12 mouse cellular contexts compared by ENCODE assay signal in the genomic region with DNA sequence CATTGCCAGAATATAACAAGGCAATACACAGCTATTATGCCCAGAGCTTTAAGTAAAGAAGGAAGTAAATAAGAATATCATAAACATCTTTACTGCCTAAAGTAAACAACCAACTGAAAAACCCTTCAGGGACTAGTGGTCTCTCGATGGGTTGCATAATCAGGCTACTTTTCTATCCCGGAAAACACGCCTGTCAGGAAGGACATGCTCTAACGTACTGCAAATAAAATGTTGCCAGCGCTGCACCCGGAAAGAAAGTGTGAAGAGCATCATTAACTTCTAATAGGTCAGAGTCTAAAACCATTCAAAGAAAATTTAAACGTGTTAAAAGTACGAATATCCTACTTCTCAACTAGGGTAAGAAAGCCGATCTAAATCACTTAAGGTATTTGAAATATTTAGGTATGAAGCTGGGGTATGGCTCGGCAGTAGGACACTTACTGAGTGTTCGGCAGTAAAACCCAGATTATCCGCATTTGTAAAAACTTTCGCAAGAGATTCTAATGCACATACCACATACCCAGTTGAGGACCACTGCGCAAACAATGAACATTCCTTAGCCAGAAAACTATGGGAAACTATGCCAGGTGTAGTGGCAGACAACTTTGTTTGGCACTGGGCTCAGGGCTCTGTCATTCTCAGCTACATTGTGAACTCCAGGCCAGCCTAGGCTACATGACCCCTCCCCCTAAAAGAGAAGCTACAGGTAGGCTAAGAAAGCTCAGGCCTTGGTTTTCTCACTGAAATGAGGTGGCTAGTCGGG.
"Had no signal": no experiment of that assay in that cellular context is flagged by ENCODE, and none has a peak within 500 bp of the region (broad histone marks: within the 10 kb centered on the region; RNA-seq: fewer than 3 reads in every experiment).

No protein-coding gene starts in this region.

- H3K27ac ChIP-seq: hindbrain, postnatal 0 days; liver, embryonic 15.5 days; midbrain, embryonic 13.5 days; stomach, embryonic 15.5 days had no signal

- H3K4me3 ChIP-seq: limb, embryonic 13.5 days; liver, embryonic 15.5 days; midbrain, embryonic 13.5 days; stomach, embryonic 15.5 days had no signal

- ATAC-seq: hindbrain, postnatal 0 days; midbrain, embryonic 13.5 days had no signal

- H3K27me3 ChIP-seq: limb, embryonic 13.5 days; midbrain, embryonic 13.5 days; stomach, embryonic 15.5 days had no signal

- H3K9me3 ChIP-seq: liver, embryonic 15.5 days; midbrain, embryonic 13.5 days; stomach, embryonic 15.5 days had no signal

- H3K9ac ChIP-seq: limb, embryonic 13.5 days; liver, embryonic 15.5 days; midbrain, embryonic 13.5 days; stomach, embryonic 15.5 days had no signal

- DNase-seq: kidney, adult 11 months; kidney, postnatal 14 days; layer of hippocampus, adult 9-11 months; layer of hippocampus, postnatal 36 days; right cerebral cortex, postnatal 14 days; thymus, postnatal 4 days had no signal

- H3K4me2 ChIP-seq: limb, embryonic 13.5 days; liver, embryonic 11.5 days; liver, embryonic 15.5 days; midbrain, embryonic 13.5 days; stomach, embryonic 15.5 days had no signal
